Mouse (Mus musculus) heart, adult 11 months (tissue): ENCODE measurements around the gene Entr1.

ENCODE experiments used
- DNase-seq: peaks from one replicate; pipeline ENCODE4 v3.0.0; 2022

Gene Entr1

DNA sequence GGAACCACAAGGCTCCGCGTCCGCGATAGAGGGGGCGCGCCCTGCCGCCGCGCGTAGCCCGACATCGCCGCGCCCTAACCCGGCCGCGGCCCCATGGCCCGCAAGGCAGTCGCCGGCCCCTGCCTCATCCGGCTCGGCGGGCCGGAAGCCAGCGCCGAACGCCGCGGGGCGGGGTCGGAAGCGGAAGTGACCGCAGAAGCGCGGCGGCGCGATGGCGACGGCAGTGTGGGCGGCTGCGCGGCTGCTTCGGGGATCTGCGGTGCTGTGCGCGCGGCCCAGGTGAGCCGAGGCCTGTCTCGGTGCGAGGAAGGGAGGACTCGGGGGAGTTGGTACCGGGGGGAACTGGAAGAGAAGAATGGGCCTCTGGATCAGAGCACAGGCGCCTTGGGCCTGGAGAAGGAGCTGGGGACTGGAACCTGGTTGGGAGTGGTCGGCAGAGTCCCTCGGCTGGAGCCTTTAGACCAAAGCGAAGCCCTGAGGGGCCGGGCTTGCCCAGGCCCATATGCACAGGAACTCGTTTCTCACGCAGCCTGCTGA lies at the start of gene Entr1, which contains the start of gene Pmpca:
TSS of gene Entr1 (minus strand) at position 163 of the 537 bp plus-strand sequence.
TSS of gene Pmpca (plus strand) at position 186 of the 537 bp plus-strand sequence.
- peak; percentile 99 for DNase-seq

- DNase-seq = peak; percentile 83
These were observed 49.3 kb upstream of the Entr1 start for GRCm38 (mm10) chr2:26438373-26438772.

DNA sequence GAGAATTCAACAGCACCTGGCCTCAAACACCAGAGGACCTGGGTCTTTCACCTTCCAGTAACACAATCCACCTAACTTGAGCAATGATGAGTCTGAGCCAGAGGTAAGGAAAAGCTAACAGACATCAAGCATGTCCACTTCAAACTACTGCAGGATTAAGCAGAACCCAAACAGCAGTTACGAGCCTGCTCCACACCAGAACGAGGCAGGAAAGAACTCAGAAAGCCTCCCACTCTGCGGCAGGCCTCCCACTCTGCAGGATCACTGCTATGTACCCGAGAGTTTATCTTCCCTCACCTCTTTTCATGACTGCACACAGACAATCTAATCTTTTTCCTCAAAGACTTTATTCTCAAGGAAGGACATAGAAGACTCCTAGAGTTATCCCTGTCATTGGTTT lies 48.1 kb upstream of the Entr1 start:
- DNase-seq = no peak

GRCm38 (mm10) chr2:26434791-26435572 lies 45.9 kb upstream of the Entr1 start:
- DNase-seq = no peak

DNA sequence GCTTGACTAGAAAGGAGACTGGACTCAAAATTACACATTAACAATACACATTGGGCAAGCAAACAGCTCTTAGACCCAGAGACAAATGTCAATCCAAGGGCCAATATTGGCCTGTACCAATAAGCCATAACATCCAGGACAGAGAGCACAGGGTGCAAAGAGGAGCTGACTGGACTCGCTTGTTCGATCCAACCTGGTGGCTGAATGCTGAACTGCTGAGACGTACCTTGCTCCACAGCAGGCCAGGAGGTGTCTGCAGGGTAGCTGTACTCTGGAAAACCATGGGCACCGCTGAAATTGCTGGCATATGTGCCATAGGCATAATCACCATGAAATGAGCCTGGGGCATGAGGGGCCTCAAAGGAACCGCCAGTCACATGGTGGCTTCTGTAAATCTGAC lies 40.7 kb upstream of the Entr1 start:
- peak; percentile 79 for DNase-seq

GRCm38 (mm10) chr2:26424541-26424940 lies 35.4 kb upstream of the Entr1 start:
- DNase-seq = peak; percentile 80

- no peak for DNase-seq
These were observed 34.0 kb upstream of the Entr1 start for GRCm38 (mm10) chr2:26423086-26423485.

GRCm38 (mm10) chr2:26421969-26422368 lies 32.9 kb upstream of the Entr1 start:
- peak; percentile 82 for DNase-seq

DNA sequence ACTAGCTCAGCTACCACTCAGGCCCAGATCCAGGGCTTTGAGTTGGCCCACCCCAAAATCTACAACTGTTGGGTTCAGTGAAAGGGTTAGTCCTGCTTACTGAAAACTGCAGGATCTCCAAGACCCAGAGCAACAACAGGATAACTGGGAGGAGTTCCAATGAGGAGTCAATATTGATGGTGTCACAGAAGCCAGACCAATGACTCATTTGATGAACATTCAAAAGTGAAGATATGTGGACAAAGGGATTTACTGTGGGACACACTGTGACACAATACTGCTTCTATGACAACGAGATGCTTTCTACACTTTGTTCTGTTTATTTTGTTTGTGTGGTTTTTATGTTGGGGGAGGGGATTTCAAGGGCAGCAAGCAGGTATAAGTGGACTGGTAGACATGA lies 29.0 kb upstream of the Entr1 start:
- DNase-seq = peak; percentile 82

DNA sequence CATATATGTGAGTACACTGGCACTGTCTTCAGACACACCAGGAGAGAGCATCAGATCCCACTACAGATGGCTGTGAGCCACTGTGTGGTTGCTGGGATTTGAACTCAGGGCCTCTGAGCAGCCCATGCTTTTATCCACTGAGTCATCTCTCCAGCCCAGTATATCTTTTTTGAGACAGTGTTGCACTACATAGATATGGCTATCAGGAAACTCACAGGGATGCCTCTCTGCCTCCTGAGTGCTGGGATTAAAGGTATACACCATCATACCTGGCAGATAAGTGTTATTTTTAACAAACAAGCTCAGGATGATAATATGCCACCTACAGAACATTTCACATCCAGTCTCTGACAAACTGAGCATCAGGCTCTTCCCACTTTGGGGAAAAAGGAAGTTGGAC lies 27.9 kb upstream of the Entr1 start:
- no peak for DNase-seq

- DNase-seq = no peak
These were observed 21.9 kb upstream of the Entr1 start for GRCm38 (mm10) chr2:26410931-26411411.

GRCm38 (mm10) chr2:26410091-26410490 lies 21.0 kb upstream of the Entr1 start:
- no peak for DNase-seq

GRCm38 (mm10) chr2:26409362-26409761 lies 20.2 kb upstream of the Entr1 start:
- DNase-seq = no peak

GRCm38 (mm10) chr2:26408515-26409356 lies 19.6 kb upstream of the Entr1 start, which contains the start of gene Inpp5e:
Gene Inpp5e, minus strand, starts transcription at chr2:26409203.
- DNase-seq = peak; percentile 99

DNA sequence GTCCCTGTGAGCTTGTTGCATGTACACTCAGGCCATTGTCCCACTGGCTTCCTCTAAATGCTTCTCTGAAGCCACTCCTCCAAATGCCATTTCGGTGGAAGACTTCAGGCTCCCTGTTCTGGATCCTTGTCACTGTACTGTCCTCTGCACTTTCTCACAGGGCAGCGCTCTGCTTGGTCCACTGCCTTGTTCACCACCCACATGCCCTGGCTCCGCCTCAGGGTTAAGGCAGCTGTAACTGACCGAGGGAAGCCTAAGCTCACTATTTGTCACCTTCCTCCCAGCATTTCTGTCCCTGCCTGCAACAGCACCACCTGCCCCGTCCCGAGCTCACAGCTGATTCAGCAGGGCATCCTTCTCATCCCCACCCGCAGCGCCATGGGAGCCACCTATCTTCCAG lies 14.2 kb upstream of the Entr1 start:
- DNase-seq = no peak

- DNase-seq = no peak
These were observed 13.1 kb upstream of the Entr1 start for GRCm38 (mm10) chr2:26402265-26402664.

DNA sequence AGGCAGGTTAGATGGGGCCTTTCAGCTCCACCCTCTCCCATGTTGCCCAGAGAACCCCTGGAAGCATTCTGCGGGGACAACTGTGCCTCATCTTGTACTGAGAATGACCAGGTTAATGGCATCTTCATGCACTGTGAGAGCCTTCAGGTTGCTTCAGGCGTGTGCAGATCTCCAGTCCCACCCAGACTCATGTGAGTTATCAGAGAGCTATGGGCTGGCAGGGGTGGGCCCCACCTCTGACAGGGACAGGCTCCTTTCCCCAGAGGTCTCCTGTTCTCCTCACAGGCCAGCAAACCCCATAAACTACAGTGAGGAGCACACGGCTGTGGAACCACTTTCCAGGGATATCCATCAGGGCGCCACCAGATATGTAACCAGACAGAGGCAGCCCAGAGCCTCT lies 11.9 kb upstream of the Entr1 start:
- DNase-seq = no peak

- no peak for DNase-seq
These were observed 11.2 kb upstream of the Entr1 start for GRCm38 (mm10) chr2:26400296-26400695.

GRCm38 (mm10) chr2:26399647-26400046 lies 10.5 kb upstream of the Entr1 start:
- DNase-seq = peak; percentile 98

DNA sequence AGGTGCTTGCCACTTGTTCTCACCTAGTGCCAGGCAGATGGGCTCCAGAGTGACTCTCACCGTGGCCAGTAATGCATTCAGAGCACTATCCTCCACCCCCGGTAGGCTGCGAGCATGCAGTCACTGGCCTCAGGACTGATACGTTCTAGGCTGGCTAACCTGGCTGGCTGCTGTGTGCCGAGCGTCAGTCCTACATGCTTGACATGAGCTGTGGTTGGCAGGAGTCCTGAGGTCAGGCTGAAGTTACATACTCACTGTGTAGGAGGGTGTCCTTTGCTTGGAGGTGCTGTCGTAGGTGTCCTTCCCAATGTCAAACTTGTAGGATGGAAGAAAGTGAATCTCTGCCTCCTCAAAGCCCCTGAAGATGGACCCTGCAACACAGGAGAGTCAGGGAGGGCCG lies 9.9 kb upstream of the Entr1 start:
- DNase-seq = peak; percentile 95

DNA sequence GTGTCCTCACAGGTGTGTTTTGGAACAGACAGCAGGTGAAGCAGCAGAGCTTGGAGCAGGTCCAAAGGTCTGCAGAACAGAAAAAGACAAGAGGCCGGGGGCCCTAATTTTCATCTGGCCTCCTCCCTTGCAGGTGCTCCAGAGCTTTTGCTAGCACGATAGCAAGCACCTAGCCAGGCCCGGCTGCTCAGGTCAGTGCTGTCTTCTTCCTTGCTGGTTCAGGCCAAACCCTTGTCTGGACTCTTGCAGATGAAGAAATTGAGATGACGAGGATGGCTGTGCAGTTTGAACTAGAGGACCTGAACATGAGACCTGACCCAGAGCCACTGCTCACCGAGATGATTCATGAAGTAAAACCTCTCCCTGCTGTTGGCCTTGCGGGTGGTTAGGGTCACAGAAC lies 2.5 kb upstream of the Entr1 start:
- peak; percentile 91 for DNase-seq

DNA sequence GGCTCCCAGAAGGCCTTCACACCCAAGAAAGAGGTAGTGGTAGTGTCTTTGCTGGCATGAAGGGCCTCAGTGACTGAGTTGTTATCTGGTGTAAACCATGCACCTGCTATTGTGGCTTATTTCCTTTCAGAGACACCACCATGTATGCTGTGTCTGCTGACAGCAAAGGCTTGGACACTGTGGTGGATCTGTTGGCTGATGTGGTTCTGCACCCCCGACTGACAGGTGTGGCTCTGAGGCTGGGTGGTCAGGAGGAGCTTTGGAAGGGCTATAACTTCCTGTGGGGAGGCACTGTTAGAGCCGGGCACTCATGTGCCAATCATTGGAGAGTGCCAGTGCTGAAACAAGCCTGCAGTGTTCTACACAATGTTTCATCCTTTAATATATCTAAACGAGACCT lies 1.8 kb upstream of the Entr1 start:
- DNase-seq = no peak

DNA sequence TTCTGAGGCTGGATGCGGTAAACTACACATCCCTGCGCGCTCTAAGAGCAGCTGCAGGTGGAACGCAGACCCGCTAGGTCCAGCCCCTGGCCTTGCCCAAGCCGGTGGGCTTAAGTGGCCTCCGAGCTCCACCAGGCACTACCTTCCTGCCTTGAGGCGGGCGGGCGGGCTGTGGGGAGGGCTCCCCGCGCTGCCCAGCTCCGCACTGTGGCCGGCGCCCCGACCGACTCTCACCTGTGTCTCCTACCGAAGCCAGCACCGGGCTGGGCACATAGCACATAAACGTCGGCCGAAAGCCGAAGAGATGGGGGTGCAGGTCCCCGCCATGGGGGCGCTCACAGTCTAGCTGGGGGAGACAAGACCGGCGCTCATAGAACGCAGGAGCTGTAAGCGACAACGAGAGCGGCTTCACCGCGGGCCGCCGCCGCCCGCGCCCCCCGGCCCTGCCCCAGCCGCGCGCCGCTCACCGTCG lies 398 bp downstream of the Entr1 start:
- DNase-seq = no peak
